In genomic region chr3:138528265-138528664, GRCm38 (mm10) we compare ENCODE assay signal across 7 mouse cellular contexts. TPM values are rescaled to one million over a fixed set of nuclear protein-coding genes. Genes with fewer than 3 reads are reported as not detected.
A peak's percentile ranks its signal among the peaks of the same experiment; 100 is the strongest.
DNase-seq lines count a peak whose midpoint lies in the region; ATAC-seq and TF ChIP-seq lines count a peak whose summit lies in the region.

No protein-coding gene starts in this region.

- TF ChIP-seq POLR2A in olfactory bulb, adult 2 months (IDR thresholded peaks at IDR 0.05; ENCODE audit: insufficient read depth, low read depth, low read length): no peak

- H3K9ac ChIP-seq in lung, embryonic 14.5 days: peak overlapping the region; percentile 98
- peak overlapping the region; percentile 98 for H3K9ac ChIP-seq in embryonic facial prominence, embryonic 14.5 days (ENCODE audit: low read depth, low read length)

- no peaks in the 10 kb centered on the region for H3K36me3 ChIP-seq in lung, embryonic 14.5 days (ENCODE audit: insufficient read depth)
- no peaks in the 10 kb centered on the region for H3K36me3 ChIP-seq in embryonic facial prominence, embryonic 14.5 days (ENCODE audit: control insufficient read depth, insufficient read depth, low read length)
- 0 out of 2 replicates have a peak, but pooled peaks cover 3% of the 10 kb centered on the region for H3K36me3 ChIP-seq in limb, embryonic 10.5 days

- DNase-seq in lung, embryonic 14.5 days: no peak
- no peak for DNase-seq in lung, postnatal 4 days
- DNase-seq in embryonic facial prominence, embryonic 14.5 days (ENCODE audit: low spot score): no peak
- DNase-seq in limb, embryonic 10.5 days (ENCODE audit: low spot score): no peak
- no peak for DNase-seq in urinary bladder, adult 2 months (ENCODE audit: low spot score)
- DNase-seq in layer of hippocampus, adult 18-20 months (ENCODE audit: low spot score in 2 of 2): no peak

- ATAC-seq in lung, embryonic 14.5 days (ENCODE audit: insufficient read depth): no peak
- ATAC-seq in embryonic facial prominence, embryonic 14.5 days (ENCODE audit: low read depth): no peak

- H3K4me3 ChIP-seq in lung, embryonic 14.5 days (ENCODE audit: low read depth, low read length): peak overlapping the region; percentile 99
- H3K4me3 ChIP-seq in embryonic facial prominence, embryonic 14.5 days (ENCODE audit: low read depth, low read length): peak overlapping the region; percentile 97
- H3K4me3 ChIP-seq in limb, embryonic 10.5 days: peak overlapping the region; percentile 98
- peak overlapping the region; percentile 94 for H3K4me3 ChIP-seq in olfactory bulb, adult 2 months (ENCODE audit: insufficient read depth, low read depth, low read length)

- WGBS in lung, embryonic 14.5 days: under 1% methylated on average over 16 of the region's 16 CpGs
- 1% methylated on average over 16 of the region's 16 CpGs for whole genome bisulfite sequencing in embryonic facial prominence, embryonic 14.5 days
- WGBS in limb, embryonic 10.5 days: 2% methylated on average over 16 of the region's 16 CpGs
- 3% methylated on average over 16 of the region's 16 CpGs for WGBS in olfactory bulb, adult 2 months

- H3K4me1 ChIP-seq in lung, embryonic 14.5 days (ENCODE audit: insufficient read depth): peaks cover 27% of the 10 kb centered on the region
- peaks cover 30% of the 10 kb centered on the region for H3K4me1 ChIP-seq in embryonic facial prominence, embryonic 14.5 days (ENCODE audit: control insufficient read depth, insufficient read depth, low read length)
- peaks cover 24% of the 10 kb centered on the region for H3K4me1 ChIP-seq in limb, embryonic 10.5 days
- peaks cover 10% of the 10 kb centered on the region for H3K4me1 ChIP-seq in olfactory bulb, adult 2 months (ENCODE audit: control insufficient read depth, insufficient read depth, low read length)

- peak overlapping the region; percentile 85 for H3K4me2 ChIP-seq in lung, embryonic 14.5 days
- peak overlapping the region; percentile 75 for H3K4me2 ChIP-seq in embryonic facial prominence, embryonic 14.5 days (ENCODE audit: low read depth, low read length)

- no peak overlapping the region for H3K27ac ChIP-seq in lung, embryonic 14.5 days (ENCODE audit: low read depth)
- H3K27ac ChIP-seq in embryonic facial prominence, embryonic 14.5 days (replicated peaks; ENCODE audit: low read depth, low read length): no peak overlapping the region
- H3K27ac ChIP-seq in limb, embryonic 10.5 days: peak overlapping the region; percentile 99
- H3K27ac ChIP-seq in olfactory bulb, adult 2 months (ENCODE audit: insufficient read depth, low read depth, low read length): no peak overlapping the region

- H3K27me3 ChIP-seq in lung, embryonic 14.5 days (ENCODE audit: insufficient read depth, low read length): no peaks in the 10 kb centered on the region
- H3K27me3 ChIP-seq in embryonic facial prominence, embryonic 14.5 days (replicated peaks; ENCODE audit: control insufficient read depth, insufficient read depth, low read length): no peaks in the 10 kb centered on the region
- H3K27me3 ChIP-seq in limb, embryonic 10.5 days (ENCODE audit: low read depth, poor library complexity, severe bottlenecking): no peaks in the 10 kb centered on the region

- TF ChIP-seq CTCF in lung, embryonic 14.5 days (IDR thresholded peaks at IDR 0.05; ENCODE audit: low read depth): no peak
- no peak for TF ChIP-seq CTCF in olfactory bulb, adult 2 months (IDR thresholded peaks at IDR 0.05; ENCODE audit: insufficient read depth, low read depth, low read length)

- no peaks in the 10 kb centered on the region for H3K9me3 ChIP-seq in lung, embryonic 14.5 days (ENCODE audit: low read depth, low read length)
- no peaks in the 10 kb centered on the region for H3K9me3 ChIP-seq in embryonic facial prominence, embryonic 14.5 days (ENCODE audit: control insufficient read depth, low read length)
- H3K9me3 ChIP-seq in limb, embryonic 10.5 days (replicated peaks): no peaks in the 10 kb centered on the region

RNA-seq across cellular contexts. Expression of gene Eif4e, which starts 2.3 kb away (rescaled TPM):
- polyA plus RNA-seq in lung, embryonic 14.5 days (2014; fragmentation: Nextera tagmentation; extraction: Ambion mirVana): 405 and 425 TPM in 2 replicates
- 333 and 352 TPM in 2 replicates for polyA plus RNA-seq in embryonic facial prominence, embryonic 14.5 days (2014; fragmentation: Nextera tagmentation; extraction: Ambion mirVana)
- 540 and 565 TPM in 2 replicates for polyA plus RNA-seq in limb, embryonic 10.5 days (2016; fragmentation: Nextera tagmentation; extraction: Ambion mirVana)
- 280 TPM in 1 of 2 replicates, not detected in the other for polyA plus RNA-seq in olfactory bulb, adult 2 months (2012; ENCODE audit: insufficient read depth, insufficient read length, low replicate concordance, missing spikeins)
- polyA plus RNA-seq in urinary bladder, adult 2 months (2012; rRNA removed): 86.6 and 98.2 TPM in 2 replicates
- 100 to 1,000 TPM; 191 to 202 TPM for total RNA-seq in layer of hippocampus, adult 18-20 months (2021)

RNA-seq across cellular contexts. Expression of gene Metap1, which starts 39.0 kb away (rescaled TPM):
- 58.0 and 60.9 TPM in 2 replicates for polyA plus RNA-seq in lung, embryonic 14.5 days (2014; fragmentation: Nextera tagmentation; extraction: Ambion mirVana)
- 45.8 and 46.4 TPM in 2 replicates for polyA plus RNA-seq in embryonic facial prominence, embryonic 14.5 days (2014; fragmentation: Nextera tagmentation; extraction: Ambion mirVana)
- 49.7 and 51.1 TPM in 2 replicates for polyA plus RNA-seq in limb, embryonic 10.5 days (2016; fragmentation: Nextera tagmentation; extraction: Ambion mirVana)
- not detected in 2 replicates for polyA plus RNA-seq in olfactory bulb, adult 2 months (2012; ENCODE audit: insufficient read depth, insufficient read length, low replicate concordance, missing spikeins)
- 43.1 and 46.9 TPM in 2 replicates for polyA plus RNA-seq in urinary bladder, adult 2 months (2012; rRNA removed)
- 10 to 100 TPM; 43.8 to 45.0 TPM for total RNA-seq in layer of hippocampus, adult 18-20 months (2021)
